Mouse (Mus musculus) thymus, postnatal 0 days (tissue): Measurements from ENCODE around the gene Adam15. TPM values are rescaled to one million over a fixed set of nuclear protein-coding genes. Genes with fewer than 3 reads are reported as not detected.

Experiments
- DNase-seq: peaks from one replicate; pipeline ENCODE4 v3.0.0-alpha.2; 2015; ENCODE audit warnings: low spot score
- polyA plus RNA-seq: library from polyadenylated mRNA; unstranded; fragments of >200 nt; fragmentation: Nextera tagmentation; extraction: Ambion mirVana; gene quantifications from 2 replicates; pipeline ENCODE4 v1.2.1, GENCODE M21; 2015

Adam15 gene
- polyA plus RNA-seq, 1 experiment from 2014 or later: 17.4 TPM

- DNase-seq: no peak
Measured at GRCm38 (mm10) chr3:89327371-89327870, 22.4 kb downstream of the Adam15 start.

- no peak for DNase-seq
Measured at GRCm38 (mm10) chr3:89325882-89326281, 23.9 kb downstream of the Adam15 start.

GRCm38 (mm10) chr3:89322514-89323165 lies 27.2 kb downstream of the Adam15 start, which contains the start of gene Efna3:
Efna3 (minus strand) TSS chr3:89322965.
- peak; percentile 68 for DNase-seq

GRCm38 (mm10) chr3:89322131-89322500 lies 27.7 kb downstream of the Adam15 start:
- no peak for DNase-seq

GRCm38 (mm10) chr3:89321183-89322130 lies 28.3 kb downstream of the Adam15 start:
- peak; percentile 7 for DNase-seq

- peak; percentile 16 for DNase-seq
Measured at GRCm38 (mm10) chr3:89320581-89321182, 29.1 kb downstream of the Adam15 start.

GRCm38 (mm10) chr3:89319591-89320350 lies 30.0 kb downstream of the Adam15 start:
- DNase-seq: peak; percentile 21

GRCm38 (mm10) chr3:89318971-89319590 lies 30.7 kb downstream of the Adam15 start:
- DNase-seq: no peak

GRCm38 (mm10) chr3:89318316-89318715 lies 31.5 kb downstream of the Adam15 start:
- no peak for DNase-seq

GRCm38 (mm10) chr3:89317246-89317645 lies 32.5 kb downstream of the Adam15 start:
- no peak for DNase-seq

- DNase-seq: peak; percentile 69
Measured at GRCm38 (mm10) chr3:89316833-89317232, 33.0 kb downstream of the Adam15 start.

GRCm38 (mm10) chr3:89315930-89316831 lies 33.6 kb downstream of the Adam15 start:
- DNase-seq: peak; percentile 37

- peak; percentile 59 for DNase-seq
Measured at GRCm38 (mm10) chr3:89315195-89315929, 34.4 kb downstream of the Adam15 start.

GRCm38 (mm10) chr3:89314791-89315190 lies 35.0 kb downstream of the Adam15 start:
- no peak for DNase-seq

GRCm38 (mm10) chr3:89314340-89314739 lies 35.5 kb downstream of the Adam15 start:
- DNase-seq: no peak

- DNase-seq: peak; percentile 70
Measured at GRCm38 (mm10) chr3:89308089-89308488, 41.7 kb downstream of the Adam15 start.

GRCm38 (mm10) chr3:89305551-89306325 lies 44.1 kb downstream of the Adam15 start:
- peak; percentile 24 for DNase-seq

GRCm38 (mm10) chr3:89305105-89305504 lies 44.7 kb downstream of the Adam15 start:
- no peak for DNase-seq
